Mouse (Mus musculus) limb, embryonic 12.5 days (tissue): ENCODE results near the gene Pik3c2a. TPM values are rescaled to one million over a fixed set of nuclear protein-coding genes. Genes with fewer than 3 reads are reported as not detected.

Experiments
- ATAC-seq: fragments of 200-750 bp; cut with Nextera tagmentation; 2 replicates; pipeline ENCODE4 v1.8.0; 2017; ENCODE audit warnings: low read depth, moderate TSS enrichment; ENCODE audit not compliant: insufficient number of reproducible peaks, insufficient read depth, low FRiP score, low TSS enrichment
- H3K27ac ChIP-seq: fragments of 300-500 bp; sonication (generic); 2 replicates; pipeline ENCODE4 v1.5.1; 2016; ENCODE audit warnings: mild to moderate bottlenecking, moderate library complexity
- H3K27me3 ChIP-seq: fragments of 300-500 bp; sonication (generic); 2 replicates; pipeline ENCODE4 v1.6.1; 2016; ENCODE audit warnings: mild to moderate bottlenecking, moderate library complexity
- H3K36me3 ChIP-seq: fragments of 300-500 bp; sonication (generic); 2 replicates; pipeline ENCODE4 v1.6.1; 2016; ENCODE audit warnings: mild to moderate bottlenecking, moderate library complexity
- H3K4me1 ChIP-seq: fragments of 300-500 bp; sonication (generic); replicated peaks from 2 replicates; pipeline ENCODE4 v1.6.1; 2016
- H3K4me2 ChIP-seq: fragments of 300-500 bp; sonication (generic); 2 replicates; pipeline ENCODE4 v1.6.1; 2016; ENCODE audit warnings: mild to moderate bottlenecking, moderate library complexity
- H3K4me3 ChIP-seq: fragments of 300-500 bp; sonication (generic); replicated peaks from 2 replicates; pipeline ENCODE4 v1.5.1; 2016; ENCODE audit warnings: mild to moderate bottlenecking
- H3K9ac ChIP-seq: fragments of 300-500 bp; sonication (generic); replicated peaks from 2 replicates; pipeline ENCODE4 v1.6.1; 2016; ENCODE audit warnings: mild to moderate bottlenecking, moderate library complexity
- H3K9me3 ChIP-seq: fragments of 300-500 bp; sonication (generic); 2 replicates; pipeline ENCODE4 v1.6.1; 2016; ENCODE audit warnings: mild to moderate bottlenecking, moderate library complexity
- WGBS: fragments of 180-500 bp; shearing (Covaris S2); methylation state at CpG from one replicate; pipeline ENCODE4 v1.1.7; 2016; 5-methylcytosine and 5-hydroxymethylcytosine counted together
- polyA plus RNA-seq: library from polyadenylated mRNA; unstranded; fragments of >200 nt; fragmentation: Nextera tagmentation; extraction: Ambion mirVana; gene quantifications from 2 replicates; pipeline ENCODE4 v1.2.1, GENCODE M21; 2016

Gene Pik3c2a
- polyA plus RNA-seq, result 36.5 and 38.5 TPM in 2 replicates

DNA sequence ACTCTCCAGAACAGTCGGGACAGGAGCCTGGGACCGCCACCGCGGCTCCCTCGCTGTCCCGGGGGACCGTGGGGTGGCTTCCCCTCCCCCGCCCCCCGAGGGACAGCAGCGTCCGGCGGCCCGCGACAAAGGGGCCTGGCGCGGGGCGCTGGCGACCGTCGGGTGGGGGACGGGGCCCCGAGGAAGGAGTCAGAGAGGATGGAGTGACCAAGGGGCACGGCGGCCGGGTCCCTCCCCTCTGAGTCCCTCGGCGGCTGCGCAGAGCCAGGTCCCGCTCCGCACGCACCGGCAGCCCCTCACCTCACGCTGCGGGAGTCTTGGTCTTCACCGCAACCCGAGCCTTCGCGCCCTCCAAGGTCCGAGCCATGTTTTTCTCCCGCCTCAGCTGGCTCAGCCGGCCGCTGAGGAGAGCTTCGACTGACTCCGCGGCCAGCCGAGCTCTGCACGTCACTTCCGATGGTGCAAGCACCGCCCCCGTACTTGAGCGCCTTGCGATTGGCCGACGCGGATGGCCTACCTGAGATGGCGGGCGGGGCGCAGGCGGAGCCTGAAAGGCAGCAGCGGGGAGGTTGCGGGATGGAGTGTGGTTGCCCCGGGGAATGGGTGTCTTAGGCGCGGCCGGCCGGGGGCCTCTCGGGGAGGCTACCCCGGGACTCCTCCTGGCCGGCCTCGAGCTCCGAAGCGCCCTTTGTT is at the start of gene Pik3c2a:
Gene Pik3c2a (minus strand): TSS at position 446 of the 693 bp plus-strand sequence.
- Histone ChIP-seq H3K4me2 (peak within 1 kb of the TSS; percentile 82), H3K9me3 (no peaks in the 10 kb centered on the region), H3K36me3 (peaks cover under 1% of the 10 kb centered on the region; the same call in 1 of the 2 replicates), H3K4me3 (peak within 1 kb of the TSS; percentile 93), H3K27me3 (no peaks in the 10 kb centered on the region), H3K9ac (peak within 1 kb of the TSS; percentile 96), H3K27ac (peak within 1 kb of the TSS; percentile 95), H3K4me1 (peaks cover 27% of the 10 kb centered on the region)
- 0% methylated on average over 70 of the region's 72 CpGs for WGBS
- ATAC-seq, result peak; percentile 97

DNA sequence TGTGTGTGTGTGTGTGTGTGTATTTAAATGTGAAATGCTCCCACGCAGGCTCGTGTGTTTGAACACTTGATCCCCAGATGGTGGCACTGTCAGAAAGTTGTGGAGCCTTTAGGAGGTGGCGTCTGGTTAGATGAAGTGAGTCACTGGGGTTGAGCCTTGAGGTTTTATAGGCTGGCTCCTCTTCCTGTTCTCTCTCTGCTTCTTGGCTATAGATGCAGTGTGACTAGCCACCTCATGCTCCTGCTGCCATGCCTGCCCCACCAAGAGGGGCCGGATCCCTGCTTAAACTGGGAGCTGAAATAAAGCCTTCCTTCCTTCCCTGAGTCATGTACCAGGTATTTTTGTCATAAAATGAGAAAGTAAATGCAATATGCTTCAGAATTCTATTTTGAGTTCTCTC is 47.9 kb upstream of the Pik3c2a start:
- Histone ChIP-seq H3K9me3 (peaks cover 3% of the 10 kb centered on the region; the same call in 1 of the 2 replicates), H3K4me2 (no peak overlapping the region), H3K4me3 (no peak overlapping the region), H3K27me3 (no peaks in the 10 kb centered on the region), H3K36me3 (no peaks in the 10 kb centered on the region), H3K27ac (no peak overlapping the region), H3K9ac (no peak overlapping the region), H3K4me1 (no peaks in the 10 kb centered on the region)
- WGBS, result 64% methylated on average over 4 of the region's 4 CpGs
- no peak for ATAC-seq

DNA sequence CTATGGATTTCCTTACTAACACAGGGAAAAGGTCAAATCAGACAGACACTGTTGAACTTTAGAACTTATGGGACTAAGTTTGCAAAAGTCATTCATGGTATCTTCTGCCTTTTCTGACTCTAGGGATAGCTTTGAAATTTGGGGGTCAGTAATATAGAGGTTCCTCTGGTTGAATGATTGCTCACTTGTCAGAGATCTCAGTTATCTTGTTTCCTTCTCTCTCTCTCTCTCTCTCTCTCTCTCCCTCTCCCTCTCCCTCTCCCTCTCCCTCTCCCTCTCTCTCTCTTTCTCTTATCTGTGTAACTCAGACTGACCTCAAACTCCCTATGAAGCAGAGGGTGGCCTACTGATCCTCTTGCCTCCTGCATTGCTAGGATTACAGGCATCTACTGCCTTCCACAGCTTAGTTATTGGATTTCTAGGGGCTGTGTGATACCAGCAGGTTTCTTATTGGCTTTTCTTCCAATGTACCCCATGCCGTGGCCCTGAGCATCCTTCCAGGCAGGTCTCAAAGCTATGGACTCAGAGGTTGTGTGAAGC is 41.9 kb upstream of the Pik3c2a start:
- ATAC-seq, result no peak
- Histone ChIP-seq H3K9me3 (no peaks in the 10 kb centered on the region), H3K4me1 (no peaks in the 10 kb centered on the region), H3K27me3 (no peaks in the 10 kb centered on the region), H3K9ac (no peak overlapping the region), H3K36me3 (no peaks in the 10 kb centered on the region), H3K4me3 (no peak overlapping the region), H3K27ac (no peak overlapping the region), H3K4me2 (no peak overlapping the region)
- WGBS, result 76% methylated on average over 1 of the region's 1 CpGs

DNA sequence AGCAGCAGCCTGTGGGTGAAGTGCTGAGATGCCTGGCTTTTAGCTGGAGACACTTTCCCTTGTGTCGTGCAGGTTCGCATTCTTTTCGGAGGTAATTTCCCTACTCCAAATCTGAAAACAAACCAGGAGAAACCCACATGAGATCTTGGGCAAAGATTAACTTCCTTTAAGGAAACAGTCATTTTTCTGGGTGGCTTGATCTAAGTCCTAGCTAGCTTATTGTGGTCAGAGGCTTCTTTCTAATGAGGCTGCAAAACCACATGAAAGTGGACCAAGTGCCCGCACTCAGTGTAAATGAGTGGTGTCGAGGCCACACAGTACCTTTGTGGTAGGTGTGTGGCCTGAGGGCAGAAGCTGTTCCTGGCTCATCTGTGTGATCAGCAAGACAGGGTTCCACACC is 41.0 kb upstream of the Pik3c2a start:
- no peak overlapping the region for H3K4me3 ChIP-seq
- H3K4me1 ChIP-seq, result no peaks in the 10 kb centered on the region
- no peak for ATAC-seq
- H3K27ac ChIP-seq, result no peak overlapping the region
- H3K27me3 ChIP-seq, result no peaks in the 10 kb centered on the region
- no peak overlapping the region for H3K9ac ChIP-seq
- 76% methylated on average over 5 of the region's 5 CpGs for WGBS
- H3K9me3 ChIP-seq, result no peaks in the 10 kb centered on the region
- no peak overlapping the region for H3K4me2 ChIP-seq
- no peaks in the 10 kb centered on the region for H3K36me3 ChIP-seq

DNA sequence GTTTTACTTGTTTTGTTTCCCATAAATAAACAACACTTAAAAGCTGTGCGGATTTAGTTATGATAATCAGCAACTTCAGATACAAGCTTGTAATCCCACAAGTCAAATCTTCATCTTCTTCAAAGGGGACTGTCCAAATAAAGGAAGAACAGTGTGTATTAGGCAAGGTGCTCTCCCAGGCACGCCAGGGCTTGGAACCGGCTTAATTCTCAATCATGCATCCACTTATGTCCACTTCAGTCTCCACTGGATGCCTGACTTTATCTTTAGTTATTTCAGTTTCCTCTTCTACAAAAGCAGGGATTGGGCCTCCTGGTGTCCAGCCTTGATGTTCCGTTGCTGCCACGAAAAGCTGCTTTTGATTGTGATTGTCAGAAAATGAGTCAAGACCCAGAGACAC is 40.5 kb upstream of the Pik3c2a start:
- Histone ChIP-seq H3K36me3 (no peaks in the 10 kb centered on the region), H3K4me3 (no peak overlapping the region), H3K4me1 (no peaks in the 10 kb centered on the region), H3K27ac (no peak overlapping the region), H3K27me3 (no peaks in the 10 kb centered on the region), H3K9ac (no peak overlapping the region), H3K4me2 (no peak overlapping the region), H3K9me3 (no peaks in the 10 kb centered on the region)
- WGBS, result 84% methylated on average over 5 of the region's 5 CpGs
- no peak for ATAC-seq

DNA sequence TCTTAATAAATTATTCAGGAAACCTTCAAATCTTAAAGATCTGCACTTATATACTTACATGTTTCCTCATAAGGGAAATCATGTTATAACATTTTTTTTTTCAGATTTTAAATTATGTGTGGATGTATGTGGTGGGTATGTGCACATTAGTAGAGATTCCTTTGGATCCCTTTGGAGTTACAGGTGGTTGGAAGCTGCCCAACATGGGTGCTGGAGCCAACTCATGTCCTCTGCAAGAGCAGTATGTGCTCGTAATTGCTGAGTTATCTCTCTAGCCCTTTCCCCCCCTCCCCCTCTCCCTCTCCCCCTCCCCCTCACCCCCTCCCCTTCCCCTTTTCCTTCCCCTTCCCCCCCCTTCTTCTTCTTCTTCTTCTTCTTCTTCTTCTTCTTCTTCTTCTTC is 39.9 kb upstream of the Pik3c2a start:
- no peak for ATAC-seq
- Histone ChIP-seq H3K9ac (no peak overlapping the region), H3K9me3 (no peaks in the 10 kb centered on the region), H3K4me2 (no peak overlapping the region), H3K27ac (no peak overlapping the region), H3K27me3 (no peaks in the 10 kb centered on the region), H3K36me3 (no peaks in the 10 kb centered on the region), H3K4me3 (no peak overlapping the region), H3K4me1 (no peaks in the 10 kb centered on the region)
- 55% methylated on average over 1 of the region's 1 CpGs for WGBS

DNA sequence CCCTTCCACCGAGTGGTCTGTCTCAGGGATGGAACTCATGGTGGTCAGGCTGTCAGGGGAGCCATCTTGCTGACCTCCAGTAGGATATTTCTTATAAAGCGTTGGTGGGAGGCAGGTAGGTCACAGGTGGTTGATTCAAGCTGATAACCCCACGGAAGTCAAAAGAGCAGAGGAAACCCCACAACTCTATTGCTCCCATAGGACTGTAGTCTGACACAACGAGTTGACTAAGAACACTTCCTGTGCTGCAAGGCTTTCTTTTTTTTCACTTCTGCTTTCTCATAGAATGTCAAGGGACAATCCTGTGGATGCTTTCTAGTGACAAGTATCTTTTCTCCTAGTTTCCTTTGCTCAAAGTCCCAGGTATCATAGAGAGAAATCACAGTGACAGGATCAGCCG is 33.0 kb upstream of the Pik3c2a start:
- no peaks in the 10 kb centered on the region for H3K27me3 ChIP-seq
- no peak overlapping the region for H3K4me2 ChIP-seq
- H3K36me3 ChIP-seq, result no peaks in the 10 kb centered on the region
- no peak overlapping the region for H3K9ac ChIP-seq
- no peak overlapping the region for H3K27ac ChIP-seq
- ATAC-seq, result no peak
- 85% methylated on average over 5 of the region's 5 CpGs for WGBS
- H3K9me3 ChIP-seq, result no peaks in the 10 kb centered on the region
- no peak overlapping the region for H3K4me3 ChIP-seq
- no peaks in the 10 kb centered on the region for H3K4me1 ChIP-seq

DNA sequence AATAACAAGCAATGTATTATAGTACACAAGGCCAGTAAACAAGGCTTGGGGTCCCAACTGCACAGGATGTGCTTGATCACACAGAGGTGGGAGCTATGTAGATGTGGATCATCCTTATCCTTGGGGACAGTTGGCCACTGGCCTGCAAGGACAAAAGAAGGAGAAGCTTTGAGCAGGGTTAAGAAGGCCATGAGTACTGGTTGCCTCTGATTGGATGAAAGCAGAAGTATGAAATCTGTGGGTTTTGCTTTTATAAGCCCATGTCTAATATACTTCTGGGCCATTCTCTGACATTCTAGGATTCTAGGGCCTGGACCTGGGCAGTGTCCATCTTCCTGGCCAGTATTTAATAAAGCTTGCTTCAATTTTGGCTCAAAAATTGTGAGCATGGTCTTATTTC is 32.6 kb upstream of the Pik3c2a start:
- Histone ChIP-seq H3K4me3 (no peak overlapping the region), H3K4me1 (no peaks in the 10 kb centered on the region), H3K36me3 (no peaks in the 10 kb centered on the region), H3K4me2 (no peak overlapping the region), H3K9ac (no peak overlapping the region), H3K9me3 (no peaks in the 10 kb centered on the region), H3K27me3 (no peaks in the 10 kb centered on the region), H3K27ac (no peak overlapping the region)
- ATAC-seq, result no peak

DNA sequence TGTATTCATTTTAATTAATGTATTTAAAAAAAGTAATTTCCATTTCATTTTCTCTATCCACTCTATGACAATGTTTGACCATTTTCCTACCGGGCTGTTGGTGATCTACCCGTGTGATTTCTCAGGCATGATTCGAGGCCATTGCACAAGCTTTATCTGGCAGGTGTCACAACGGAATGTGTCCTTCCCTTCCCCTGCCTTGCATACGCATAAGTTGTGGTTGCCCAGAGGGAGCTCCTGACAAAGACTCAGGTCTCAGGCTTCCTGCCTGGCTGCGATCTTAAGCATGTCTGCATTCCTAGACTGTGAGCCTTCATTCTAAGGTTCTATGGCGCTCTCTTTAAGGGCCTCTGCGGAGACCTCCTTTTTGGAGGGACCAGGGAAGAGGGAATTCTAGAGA is 18.9 kb upstream of the Pik3c2a start:
- no peaks in the 10 kb centered on the region for H3K36me3 ChIP-seq
- H3K4me2 ChIP-seq, result no peak overlapping the region
- H3K4me3 ChIP-seq, result no peak overlapping the region
- H3K4me1 ChIP-seq, result 0 out of 2 replicates have a peak, but pooled peaks cover 2% of the 10 kb centered on the region
- no peak for ATAC-seq
- H3K27me3 ChIP-seq, result no peaks in the 10 kb centered on the region
- WGBS, result 57% methylated on average over 8 of the region's 8 CpGs
- H3K27ac ChIP-seq, result no peak overlapping the region
- no peak overlapping the region for H3K9ac ChIP-seq
- no peaks in the 10 kb centered on the region for H3K9me3 ChIP-seq

DNA sequence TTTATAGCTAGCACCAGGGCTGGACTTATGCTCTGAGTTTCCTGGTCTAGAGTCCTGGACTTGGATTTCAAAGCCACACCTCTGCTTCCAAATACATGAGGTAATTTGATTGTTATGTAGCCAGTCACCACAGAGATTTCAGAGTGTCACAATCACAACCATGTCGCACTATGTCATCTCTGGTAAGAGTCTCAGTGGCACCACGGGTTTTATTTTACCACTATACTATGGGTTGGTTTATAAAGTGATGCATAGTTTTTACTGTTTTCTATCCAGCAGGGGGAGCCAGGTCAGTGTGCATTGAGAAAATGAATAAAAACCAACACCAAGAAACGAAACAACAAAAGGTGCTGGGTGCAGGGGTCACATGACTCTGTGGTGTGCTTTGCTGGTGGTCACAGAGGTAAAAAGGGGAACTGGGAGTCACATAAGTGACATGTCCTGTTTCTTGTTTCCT is 15.8 kb upstream of the Pik3c2a start:
- Histone ChIP-seq H3K9ac (no peak overlapping the region), H3K27me3 (no peaks in the 10 kb centered on the region), H3K4me2 (no peak overlapping the region), H3K9me3 (no peaks in the 10 kb centered on the region), H3K27ac (no peak overlapping the region), H3K36me3 (no peaks in the 10 kb centered on the region), H3K4me3 (no peak overlapping the region), H3K4me1 (0 out of 2 replicates have a peak, but pooled peaks cover 2% of the 10 kb centered on the region)
- no peak for ATAC-seq
- WGBS, result 39% methylated on average over 3 of the region's 3 CpGs

DNA sequence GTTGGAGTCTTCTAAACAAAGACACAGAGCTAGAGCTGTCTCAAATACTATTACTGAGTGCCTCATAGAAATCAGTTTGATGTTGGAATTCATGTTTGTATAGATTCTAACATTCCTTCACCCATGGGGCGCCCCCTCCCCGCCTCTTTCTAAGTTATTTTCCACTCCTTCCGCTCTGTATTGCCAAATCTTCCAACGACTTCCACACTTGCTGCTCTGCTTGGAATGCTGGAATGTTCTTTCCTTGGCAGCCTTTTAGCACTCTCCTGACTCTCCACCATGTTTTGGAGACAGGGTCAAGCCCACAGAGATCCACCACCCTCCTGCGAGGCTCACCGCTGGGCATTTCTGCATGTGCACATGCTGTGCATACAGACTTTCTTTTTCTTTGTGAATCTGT is 14.1 kb upstream of the Pik3c2a start:
- Histone ChIP-seq H3K9ac (no peak overlapping the region), H3K4me2 (no peak overlapping the region), H3K4me1 (0 out of 2 replicates have a peak, but pooled peaks cover under 1% of the 10 kb centered on the region), H3K4me3 (no peak overlapping the region), H3K27me3 (no peaks in the 10 kb centered on the region), H3K36me3 (no peaks in the 10 kb centered on the region), H3K9me3 (no peaks in the 10 kb centered on the region), H3K27ac (no peak overlapping the region)
- 90% methylated on average over 6 of the region's 6 CpGs for WGBS
- no peak for ATAC-seq

DNA sequence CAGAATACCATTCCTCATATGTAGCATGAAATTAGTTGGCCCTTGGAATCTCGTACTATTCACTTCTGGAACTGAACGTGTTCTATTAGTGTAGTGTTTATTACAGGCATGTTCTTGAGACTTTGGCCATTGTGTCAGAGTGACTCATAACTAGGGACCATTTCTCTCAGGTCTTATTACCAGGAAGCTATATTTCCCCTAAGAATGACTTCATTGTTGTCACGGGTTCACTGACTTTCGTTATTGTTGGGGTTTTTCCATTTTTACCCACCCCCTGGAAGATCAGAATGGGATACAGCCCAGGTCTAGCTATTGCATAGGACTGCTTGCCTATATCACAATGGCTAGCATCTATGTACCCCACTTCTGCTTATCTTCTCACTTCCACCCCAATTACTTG is 13.7 kb upstream of the Pik3c2a start:
- H3K4me2 ChIP-seq, result no peak overlapping the region
- 75% methylated on average over 4 of the region's 4 CpGs for WGBS
- no peaks in the 10 kb centered on the region for H3K9me3 ChIP-seq
- no peaks in the 10 kb centered on the region for H3K27me3 ChIP-seq
- no peak overlapping the region for H3K9ac ChIP-seq
- no peak overlapping the region for H3K27ac ChIP-seq
- ATAC-seq, result no peak
- no peaks in the 10 kb centered on the region for H3K4me1 ChIP-seq
- H3K36me3 ChIP-seq, result no peaks in the 10 kb centered on the region
- no peak overlapping the region for H3K4me3 ChIP-seq
